Mouse (Mus musculus) kidney, embryonic 14.5 days (tissue): ENCODE data around the gene Ttc6. TPM values are rescaled to one million over a fixed set of nuclear protein-coding genes. Genes with fewer than 3 reads are reported as not detected.
A peak's percentile ranks its signal among the peaks of the same experiment; 100 is the strongest.

Source experiments
- ATAC-seq: fragments of 200-750 bp; cut with Nextera tagmentation; 2 replicates; pipeline ENCODE4 v1.8.0; 2017; ENCODE audit warnings: moderate number of reproducible peaks, mild to moderate bottlenecking, moderate TSS enrichment, moderate library complexity; ENCODE audit not compliant: low FRiP score, low TSS enrichment
- H3K27ac ChIP-seq: fragments of 300-500 bp; sonication (generic); 2 replicates; pipeline ENCODE4 v1.5.1; 2014; ENCODE audit warnings: low read depth, mild to moderate bottlenecking, low read length, moderate library complexity, mixed read lengths
- H3K27me3 ChIP-seq: fragments of 300-500 bp; sonication (generic); 2 replicates; pipeline ENCODE4 v1.6.1; 2014; ENCODE audit warnings: mild to moderate bottlenecking, low read length; ENCODE audit not compliant: control insufficient read depth, insufficient read depth
- H3K36me3 ChIP-seq: fragments of 300-500 bp; sonication (generic); 2 replicates; pipeline ENCODE4 v1.6.1; 2014; ENCODE audit warnings: low read length, mixed read lengths; ENCODE audit not compliant: control insufficient read depth, insufficient read depth
- H3K4me1 ChIP-seq: fragments of 300-500 bp; sonication (generic); 2 replicates; pipeline ENCODE4 v1.6.1; 2014; ENCODE audit warnings: low read length, mixed read lengths; ENCODE audit not compliant: control insufficient read depth, insufficient read depth
- H3K4me2 ChIP-seq: fragments of 300-500 bp; sonication (generic); replicated peaks from 2 replicates; pipeline ENCODE4 v1.6.1; 2014; ENCODE audit warnings: low read depth, mild to moderate bottlenecking, low read length
- H3K4me3 ChIP-seq: fragments of 300-500 bp; sonication (generic); 2 replicates; pipeline ENCODE4 v1.5.1; 2014; ENCODE audit warnings: mild to moderate bottlenecking, low read length
- H3K9ac ChIP-seq: fragments of 300-500 bp; sonication (generic); 2 replicates; pipeline ENCODE4 v1.6.1; 2014; ENCODE audit warnings: low read depth, mild to moderate bottlenecking, low read length, moderate library complexity
- H3K9me3 ChIP-seq: fragments of 300-500 bp; sonication (generic); 2 replicates; pipeline ENCODE4 v1.6.1; 2016; ENCODE audit warnings: low read length; ENCODE audit not compliant: control insufficient read depth
- WGBS: fragments of 180-500 bp; shearing (Covaris S2); extraction: QIAGEN DNeasy Blood & Tissue Kit; methylation state at CpG from one replicate; pipeline ENCODE4 v1.1.7; 2014; 5-methylcytosine and 5-hydroxymethylcytosine counted together
- polyA plus RNA-seq: library from polyadenylated mRNA; unstranded; fragments of >200 nt; fragmentation: Nextera tagmentation; extraction: Ambion mirVana; gene quantifications from 2 replicates; pipeline ENCODE4 v1.2.1, GENCODE M21; 2014

The Ttc6 gene
- polyA plus RNA-seq, 1 experiment from 2014 or later = 0.22 TPM

DNA sequence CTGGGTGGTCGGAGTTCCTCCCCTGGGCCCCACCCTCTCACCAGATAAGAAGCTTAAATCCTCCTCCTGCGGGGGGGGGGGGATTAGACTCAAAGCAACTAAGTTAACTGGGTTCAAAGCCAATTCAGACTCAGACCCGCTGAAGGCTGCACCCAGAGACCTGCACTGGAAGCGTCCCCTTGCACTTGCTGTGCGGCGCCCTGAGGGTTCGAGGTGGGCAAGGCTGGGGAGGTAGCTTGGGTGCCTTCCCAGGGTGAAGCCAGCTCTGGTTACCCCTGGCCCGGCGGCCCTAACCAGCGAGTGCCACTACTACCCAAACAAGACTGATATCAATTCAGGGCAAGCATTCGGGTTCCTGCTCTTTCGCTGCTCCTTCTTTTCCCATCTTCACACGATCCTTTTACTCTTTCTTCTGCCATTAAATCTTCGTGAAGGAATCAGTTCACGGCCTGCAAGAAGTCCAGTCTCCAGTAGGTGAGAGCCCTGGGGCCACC, 14.2 kb upstream of the Ttc6 start:
- Histone ChIP-seq H3K36me3 (no peaks in the 10 kb centered on the region), H3K4me1 (peaks cover 10% of the 10 kb centered on the region; the same call in 1 of the 2 replicates), H3K4me2 (no peak overlapping the region), H3K9me3 (no peaks in the 10 kb centered on the region), H3K9ac (no peak overlapping the region), H3K27me3 (peaks cover 95% of the 10 kb centered on the region), H3K27ac (no peak overlapping the region), H3K4me3 (no peak overlapping the region)
- no peak for ATAC-seq
- WGBS = 2% methylated on average over 15 of the region's 15 CpGs

GRCm38 (mm10) chr12:57550181-57550808, 13.6 kb upstream of the Ttc6 start:
- Histone ChIP-seq H3K36me3 (no peaks in the 10 kb centered on the region), H3K9ac (no peak overlapping the region), H3K4me3 (0 out of 2 replicates have a peak overlapping the region, but pooled peaks have one; percentile 3), H3K4me1 (peaks cover 10% of the 10 kb centered on the region; the same call in 1 of the 2 replicates), H3K9me3 (no peaks in the 10 kb centered on the region), H3K27me3 (peaks cover 97% of the 10 kb centered on the region), H3K4me2 (no peak overlapping the region), H3K27ac (no peak overlapping the region)
- ATAC-seq = no peak
- 1% methylated on average over 31 of the region's 31 CpGs for WGBS

GRCm38 (mm10) chr12:57550881-57551280, 13.0 kb upstream of the Ttc6 start:
- H3K27ac ChIP-seq = no peak overlapping the region
- no peak overlapping the region for H3K9ac ChIP-seq
- 2% methylated on average over 8 of the region's 8 CpGs for WGBS
- H3K4me1 ChIP-seq = peaks cover 7% of the 10 kb centered on the region; the same call in 1 of the 2 replicates
- no peak overlapping the region for H3K4me2 ChIP-seq
- no peak overlapping the region for H3K4me3 ChIP-seq
- ATAC-seq = no peak
- peaks cover 97% of the 10 kb centered on the region for H3K27me3 ChIP-seq
- no peaks in the 10 kb centered on the region for H3K36me3 ChIP-seq
- no peaks in the 10 kb centered on the region for H3K9me3 ChIP-seq

DNA sequence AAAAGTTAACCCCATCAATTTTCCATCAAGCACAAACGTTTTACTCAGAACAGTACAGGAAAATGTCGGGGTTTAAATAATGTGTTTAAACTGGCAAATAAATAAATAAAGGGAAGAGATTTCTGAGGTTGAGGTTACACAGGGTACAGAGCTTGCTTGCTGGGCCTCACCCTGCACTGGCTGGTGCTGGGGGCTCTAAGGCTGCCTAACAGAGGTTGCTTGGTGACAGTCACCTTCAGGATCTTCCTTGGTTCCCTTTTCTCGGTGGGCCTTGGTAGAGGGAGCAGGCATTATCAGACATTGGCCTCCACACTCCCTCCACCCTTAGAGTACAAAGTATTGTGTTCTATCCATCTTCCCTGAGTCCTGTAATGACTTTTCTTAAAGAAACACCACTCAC, 11.6 kb upstream of the Ttc6 start:
- H3K27me3 ChIP-seq = peaks cover 89% of the 10 kb centered on the region
- no peak overlapping the region for H3K9ac ChIP-seq
- H3K9me3 ChIP-seq = no peaks in the 10 kb centered on the region
- no peaks in the 10 kb centered on the region for H3K4me1 ChIP-seq
- no peak for ATAC-seq
- WGBS = 11% methylated on average over 3 of the region's 3 CpGs
- H3K27ac ChIP-seq = no peak overlapping the region
- no peak overlapping the region for H3K4me3 ChIP-seq
- H3K4me2 ChIP-seq = no peak overlapping the region
- no peaks in the 10 kb centered on the region for H3K36me3 ChIP-seq

GRCm38 (mm10) chr12:57554091-57554490, 9.8 kb upstream of the Ttc6 start:
- Histone ChIP-seq H3K4me3 (no peak overlapping the region), H3K4me1 (no peaks in the 10 kb centered on the region), H3K36me3 (no peaks in the 10 kb centered on the region), H3K9ac (no peak overlapping the region), H3K27ac (no peak overlapping the region), H3K27me3 (peaks cover 72% of the 10 kb centered on the region), H3K4me2 (no peak overlapping the region), H3K9me3 (no peaks in the 10 kb centered on the region)
- ATAC-seq = no peak
- WGBS = 37% methylated on average over 3 of the region's 3 CpGs

GRCm38 (mm10) chr12:57571773-57572172, 7.9 kb downstream of the Ttc6 start:
- H3K36me3 ChIP-seq = no peaks in the 10 kb centered on the region
- no peaks in the 10 kb centered on the region for H3K4me1 ChIP-seq
- no peak overlapping the region for H3K4me2 ChIP-seq
- ATAC-seq = no peak
- H3K9me3 ChIP-seq = no peaks in the 10 kb centered on the region
- H3K4me3 ChIP-seq = no peak overlapping the region
- no peak overlapping the region for H3K9ac ChIP-seq
- H3K27ac ChIP-seq = no peak overlapping the region
- 30% methylated on average over 9 of the region's 9 CpGs for WGBS
- peaks cover 33% of the 10 kb centered on the region for H3K27me3 ChIP-seq

DNA sequence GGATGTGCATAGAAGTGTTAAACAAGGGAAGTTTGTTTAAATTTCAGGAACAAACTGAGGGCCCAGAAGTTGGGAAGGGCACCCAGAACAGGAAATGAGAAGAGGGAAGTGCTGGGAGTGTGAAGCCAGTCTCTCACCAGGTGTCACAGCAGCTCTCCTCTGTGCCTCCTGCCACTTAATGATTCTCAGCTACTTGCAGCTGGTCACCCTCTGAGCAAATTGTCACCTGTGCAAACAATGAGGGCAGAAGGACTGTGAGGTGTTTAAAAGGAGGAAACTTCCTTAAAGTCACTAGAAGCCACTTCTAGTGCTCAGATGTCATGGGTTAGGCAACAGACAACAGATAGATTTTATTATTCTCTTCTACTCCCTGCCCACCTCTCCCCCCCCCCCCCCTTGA, 8.5 kb downstream of the Ttc6 start:
- H3K36me3 ChIP-seq = no peaks in the 10 kb centered on the region
- H3K27me3 ChIP-seq = peaks cover 33% of the 10 kb centered on the region
- H3K9ac ChIP-seq = no peak overlapping the region
- H3K9me3 ChIP-seq = no peaks in the 10 kb centered on the region; the same call in 1 of the 2 replicates
- no peak overlapping the region for H3K4me3 ChIP-seq
- no peaks in the 10 kb centered on the region for H3K4me1 ChIP-seq
- H3K27ac ChIP-seq = no peak overlapping the region
- no peak for ATAC-seq
- H3K4me2 ChIP-seq = no peak overlapping the region

GRCm38 (mm10) chr12:57575931-57576628, 12.2 kb downstream of the Ttc6 start:
- 3% methylated on average over 80 of the region's 81 CpGs for WGBS
- H3K4me1 ChIP-seq = no peaks in the 10 kb centered on the region
- ATAC-seq = peak; percentile 94

DNA sequence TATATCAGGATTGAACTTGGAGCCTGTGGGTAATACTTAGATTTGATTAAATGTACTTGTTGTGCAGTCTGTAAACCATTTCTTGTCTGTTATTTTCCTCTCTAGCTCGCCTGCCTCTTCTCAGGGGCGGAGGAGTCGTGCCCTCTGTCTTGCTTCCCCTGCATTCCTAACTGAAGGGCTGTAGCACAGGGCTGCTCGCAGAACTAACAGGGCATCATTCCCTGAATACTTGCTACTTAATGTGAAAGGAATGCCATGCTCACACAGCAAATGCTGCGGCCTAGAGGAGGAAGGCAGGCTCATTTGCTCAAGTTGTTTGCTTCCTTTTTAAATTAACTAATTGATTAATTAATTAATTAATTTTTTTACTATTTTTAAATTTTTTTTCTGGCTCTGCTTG, 43.7 kb downstream of the Ttc6 start:
- no peak for ATAC-seq
- Histone ChIP-seq H3K27ac (no peak overlapping the region), H3K27me3 (no peaks in the 10 kb centered on the region), H3K9ac (no peak overlapping the region), H3K36me3 (no peaks in the 10 kb centered on the region), H3K4me1 (no peaks in the 10 kb centered on the region), H3K9me3 (no peaks in the 10 kb centered on the region), H3K4me2 (no peak overlapping the region), H3K4me3 (no peak overlapping the region)
- 55% methylated on average over 5 of the region's 5 CpGs for WGBS

More at GRCm38 (mm10) chr12:57575931-57576628, 12.2 kb downstream of the Ttc6 start:
- no peaks in the 10 kb centered on the region; the same call in 1 of the 2 replicates for H3K9me3 ChIP-seq
- peak overlapping the region; percentile 47; the same call in 1 of the 2 replicates for H3K9ac ChIP-seq
- no peaks in the 10 kb centered on the region for H3K36me3 ChIP-seq
- H3K27ac ChIP-seq = no peak overlapping the region
- peaks cover 34% of the 10 kb centered on the region for H3K27me3 ChIP-seq
- H3K4me2 ChIP-seq = peak overlapping the region; percentile 77
- H3K4me3 ChIP-seq = peak overlapping the region; percentile 52
